Mouse (Mus musculus) midbrain, embryonic 16.5 days (tissue): ENCODE measurements around the gene Ctc1. TPM values are rescaled to one million over a fixed set of nuclear protein-coding genes. Genes with fewer than 3 reads are reported as not detected.

Experiments
- ATAC-seq: fragments of 200-750 bp; cut with Nextera tagmentation; 2 replicates; pipeline ENCODE4 v1.8.0; 2017; ENCODE audit warnings: moderate TSS enrichment
- H3K27ac ChIP-seq: fragments of 300-500 bp; sonication (generic); 2 replicates; pipeline ENCODE4 v1.5.1; 2014; ENCODE audit warnings: mild to moderate bottlenecking, low read length, mixed read lengths
- H3K27me3 ChIP-seq: fragments of 300-500 bp; sonication (generic); 2 replicates; pipeline ENCODE4 v1.6.1; 2014; ENCODE audit warnings: low read depth, low read length, mixed read lengths; ENCODE audit not compliant: control insufficient read depth, insufficient read depth
- H3K36me3 ChIP-seq: fragments of 300-500 bp; sonication (generic); 2 replicates; pipeline ENCODE4 v1.6.1; 2014; ENCODE audit warnings: mild to moderate bottlenecking, low read length, moderate library complexity, mixed read lengths; ENCODE audit not compliant: control insufficient read depth, insufficient read depth
- H3K4me1 ChIP-seq: fragments of 300-500 bp; sonication (generic); 2 replicates; pipeline ENCODE4 v1.6.1; 2014; ENCODE audit warnings: mild to moderate bottlenecking, low read length, mixed read lengths; ENCODE audit not compliant: control insufficient read depth, insufficient read depth
- H3K4me2 ChIP-seq: fragments of 300-500 bp; sonication (generic); 2 replicates; pipeline ENCODE4 v1.6.1; 2014; ENCODE audit warnings: mild to moderate bottlenecking, low read length, mixed read lengths
- H3K4me3 ChIP-seq: fragments of 300-500 bp; sonication (generic); 2 replicates; pipeline ENCODE4 v1.5.1; 2014; ENCODE audit warnings: low read depth, mild to moderate bottlenecking, low read length, moderate library complexity, mixed read lengths
- H3K9ac ChIP-seq: fragments of 300-500 bp; sonication (generic); 2 replicates; pipeline ENCODE4 v1.6.1; 2014; ENCODE audit warnings: low read depth, low read length, mixed read lengths
- H3K9me3 ChIP-seq: fragments of 300-500 bp; sonication (generic); replicated peaks from 2 replicates; pipeline ENCODE4 v1.6.1; 2014; ENCODE audit warnings: mild to moderate bottlenecking, low read length, mixed read lengths; ENCODE audit not compliant: control insufficient read depth, poor library complexity, severe bottlenecking
- WGBS: fragments of 180-500 bp; shearing (Covaris S2); extraction: QIAGEN DNeasy Blood & Tissue Kit; methylation state at CpG from one replicate; pipeline ENCODE4 v1.1.7; 2014; 5-methylcytosine and 5-hydroxymethylcytosine counted together
- polyA plus RNA-seq: library from polyadenylated mRNA; unstranded; fragments of >200 nt; fragmentation: Nextera tagmentation; extraction: Ambion mirVana; gene quantifications from 2 replicates; pipeline ENCODE4 v1.2.1, GENCODE M21; 2015

Ctc1 gene
- polyA plus RNA-seq, 1 experiment from 2014 or later = 67.0 TPM

DNA sequence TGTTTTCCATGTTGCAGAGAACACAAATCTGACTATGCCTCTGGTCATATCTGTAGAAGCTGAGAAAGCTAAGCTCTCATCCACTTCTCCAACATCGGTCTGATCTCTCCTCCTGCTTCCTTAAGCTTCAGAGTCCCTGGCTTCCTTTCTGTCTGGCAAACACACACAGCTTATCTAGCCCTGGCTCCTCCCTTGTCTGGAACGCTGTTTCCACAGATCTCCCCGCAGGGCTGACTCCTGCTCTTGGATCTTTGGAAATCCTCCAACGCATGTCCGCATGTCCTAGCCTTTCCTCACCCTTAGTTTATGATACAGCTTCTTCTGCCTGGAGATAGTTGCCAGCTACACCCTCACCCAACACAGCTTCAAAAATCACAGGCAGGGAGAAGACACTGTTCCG lies 51.9 kb downstream of the Ctc1 start:
- WGBS = 64% methylated on average over 6 of the region's 6 CpGs
- no peak overlapping the region for H3K4me2 ChIP-seq
- no peak for ATAC-seq

DNA sequence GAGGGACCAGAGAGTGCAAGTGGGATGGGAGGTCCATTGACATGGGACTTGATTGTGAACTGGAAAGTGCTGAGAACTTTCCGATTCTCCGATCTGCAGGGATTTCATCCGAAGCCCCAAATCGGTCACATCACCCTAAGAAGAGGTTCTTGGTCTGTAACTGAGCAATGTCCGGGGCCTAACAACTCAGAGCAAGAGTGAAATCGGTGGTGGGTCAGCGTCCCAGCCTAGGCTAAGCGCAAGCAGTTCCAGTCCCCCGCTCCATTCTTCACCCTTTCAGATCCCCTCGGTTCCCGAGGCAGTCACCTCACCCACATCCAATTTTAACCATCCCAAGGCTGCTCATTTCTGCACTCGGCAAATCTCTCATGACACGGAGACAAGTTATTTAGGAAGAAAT lies 54.4 kb downstream of the Ctc1 start:
- peaks cover 35% of the 10 kb centered on the region for H3K4me1 ChIP-seq
- no peaks in the 10 kb centered on the region for H3K36me3 ChIP-seq
- peak overlapping the region; percentile 63 for H3K4me3 ChIP-seq
- H3K9ac ChIP-seq = peak overlapping the region; percentile 80
- 0% methylated on average over 13 of the region's 13 CpGs for WGBS
- no peak for ATAC-seq
- no peaks in the 10 kb centered on the region for H3K9me3 ChIP-seq
- no peaks in the 10 kb centered on the region for H3K27me3 ChIP-seq
- H3K4me2 ChIP-seq = peak overlapping the region; percentile 80
- peak overlapping the region; percentile 92 for H3K27ac ChIP-seq

More for the DNA sequence above, 51.9 kb downstream of the Ctc1 start:
- Histone ChIP-seq H3K27me3 (no peaks in the 10 kb centered on the region), H3K4me3 (no peak overlapping the region), H3K9me3 (no peaks in the 10 kb centered on the region), H3K9ac (no peak overlapping the region), H3K27ac (no peak overlapping the region), H3K36me3 (no peaks in the 10 kb centered on the region), H3K4me1 (peaks cover 36% of the 10 kb centered on the region)

DNA sequence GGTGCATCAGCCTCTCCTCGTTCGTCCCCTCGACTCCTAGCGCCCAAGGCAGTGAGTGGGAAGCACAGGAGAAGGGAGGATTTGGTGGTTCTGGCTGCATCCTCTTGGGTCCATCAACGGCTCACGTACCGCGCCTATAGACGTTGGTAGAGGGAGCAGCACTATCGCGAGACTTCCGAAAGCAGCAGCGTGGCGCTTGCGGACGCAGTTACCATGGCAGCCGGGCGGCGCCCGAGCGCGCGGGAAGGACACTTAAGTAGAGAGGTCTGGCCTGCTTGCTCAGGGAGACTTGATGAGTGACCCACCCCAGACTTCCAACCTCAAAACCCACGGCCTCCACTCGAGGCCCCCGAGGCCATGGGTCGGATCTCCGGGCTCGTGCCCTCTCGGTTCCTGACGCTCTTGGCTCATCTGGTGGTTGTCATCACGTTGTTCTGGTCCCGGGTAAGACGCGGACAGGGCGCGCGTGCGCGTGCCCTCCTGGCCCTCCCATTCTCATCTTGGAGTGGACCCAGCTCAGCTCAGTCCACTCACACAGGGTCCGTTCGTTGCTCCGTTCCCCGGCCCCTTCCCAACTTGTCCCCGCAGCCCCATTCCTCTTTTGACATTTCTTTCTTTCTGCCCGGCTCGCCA lies 55.0 kb downstream of the Ctc1 start, which contains the start of gene Tmem107:
Gene Tmem107 (plus strand): TSS at position 217 of the 633 bp plus-strand sequence.
- Histone ChIP-seq H3K4me2 (peak within 1 kb of the TSS; percentile 80), H3K36me3 (no peaks in the 10 kb centered on the region), H3K4me3 (peak within 1 kb of the TSS; percentile 63), H3K27ac (peak within 1 kb of the TSS; percentile 92), H3K4me1 (peaks cover 35% of the 10 kb centered on the region), H3K9me3 (no peaks in the 10 kb centered on the region), H3K27me3 (no peaks in the 10 kb centered on the region), H3K9ac (peak within 1 kb of the TSS; percentile 80)
- WGBS = under 1% methylated on average over 47 of the region's 47 CpGs
- peak; percentile 88 for ATAC-seq

DNA sequence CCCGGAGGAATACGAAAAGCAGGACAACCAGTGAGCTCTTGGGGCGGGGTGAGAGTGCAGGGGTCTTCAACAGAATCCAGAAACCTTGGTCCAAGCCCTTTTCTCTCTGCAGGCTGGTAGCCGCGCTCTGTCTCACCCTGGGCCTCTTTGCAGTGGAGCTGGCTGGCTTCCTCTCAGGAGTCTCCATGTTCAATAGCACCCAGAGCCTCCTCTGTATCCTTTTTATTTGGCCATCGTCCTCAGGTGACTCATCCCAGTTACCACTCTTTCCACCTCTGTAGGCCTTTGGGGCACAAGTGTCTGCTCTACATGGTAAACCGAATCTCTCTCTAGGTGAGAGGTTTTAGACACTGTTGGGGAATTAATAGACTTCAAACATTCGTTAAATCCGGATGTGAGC lies 55.6 kb downstream of the Ctc1 start:
- Histone ChIP-seq H3K4me3 (peak overlapping the region; percentile 63), H3K4me1 (peaks cover 31% of the 10 kb centered on the region), H3K36me3 (no peaks in the 10 kb centered on the region), H3K9me3 (no peaks in the 10 kb centered on the region), H3K9ac (peak overlapping the region; percentile 80), H3K4me2 (peak overlapping the region; percentile 80), H3K27me3 (no peaks in the 10 kb centered on the region), H3K27ac (peak overlapping the region; percentile 92)
- WGBS = 22% methylated on average over 9 of the region's 9 CpGs
- no peak for ATAC-seq

DNA sequence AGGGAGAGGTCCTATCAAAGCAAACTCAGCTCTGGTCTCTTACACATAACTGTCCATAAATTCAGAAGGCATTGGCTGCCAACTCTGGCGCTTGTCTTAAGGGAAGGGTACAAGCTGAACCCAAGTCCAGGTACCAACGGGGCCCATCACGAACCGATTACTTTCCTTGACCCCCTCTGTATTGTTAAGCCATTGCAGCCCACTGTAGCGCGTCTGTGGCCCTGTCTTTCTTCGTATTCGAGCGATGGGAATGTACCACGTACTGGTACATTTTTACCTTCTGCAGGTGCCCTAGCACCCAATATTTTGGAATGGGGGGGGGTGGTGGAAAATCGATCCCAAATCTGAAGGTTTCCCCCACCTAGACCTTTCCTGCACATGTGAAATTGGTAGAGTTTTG lies 56.5 kb downstream of the Ctc1 start:
- ATAC-seq = no peak
- H3K9me3 ChIP-seq = no peaks in the 10 kb centered on the region
- H3K9ac ChIP-seq = peak overlapping the region; percentile 51
- peak overlapping the region; percentile 85 for H3K27ac ChIP-seq
- H3K4me2 ChIP-seq = peak overlapping the region; percentile 70
- peak overlapping the region; percentile 39 for H3K4me3 ChIP-seq
- no peaks in the 10 kb centered on the region for H3K36me3 ChIP-seq
- peaks cover 24% of the 10 kb centered on the region for H3K4me1 ChIP-seq
- H3K27me3 ChIP-seq = no peaks in the 10 kb centered on the region
- WGBS = 86% methylated on average over 11 of the region's 11 CpGs

DNA sequence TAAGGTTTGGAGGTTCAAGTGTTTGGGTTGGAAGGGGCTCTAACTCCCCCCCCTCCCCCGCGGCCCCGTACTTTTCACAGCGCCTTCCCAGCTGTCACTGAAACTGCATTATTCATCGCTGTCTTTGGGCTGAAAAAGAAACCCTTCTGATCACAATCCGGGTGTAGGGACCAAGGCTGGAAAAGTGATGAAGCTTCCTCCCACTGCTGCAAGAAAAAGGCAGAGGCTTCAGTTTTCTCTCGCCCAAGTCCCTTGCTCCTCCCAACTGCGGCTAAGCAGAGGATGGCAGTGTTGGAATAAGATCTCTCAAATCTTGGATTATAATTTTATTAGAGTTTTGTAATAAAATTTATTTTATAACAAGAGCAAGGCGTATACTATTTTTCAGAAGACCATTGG lies 57.0 kb downstream of the Ctc1 start:
- H3K27ac ChIP-seq = peak overlapping the region; percentile 85

DNA sequence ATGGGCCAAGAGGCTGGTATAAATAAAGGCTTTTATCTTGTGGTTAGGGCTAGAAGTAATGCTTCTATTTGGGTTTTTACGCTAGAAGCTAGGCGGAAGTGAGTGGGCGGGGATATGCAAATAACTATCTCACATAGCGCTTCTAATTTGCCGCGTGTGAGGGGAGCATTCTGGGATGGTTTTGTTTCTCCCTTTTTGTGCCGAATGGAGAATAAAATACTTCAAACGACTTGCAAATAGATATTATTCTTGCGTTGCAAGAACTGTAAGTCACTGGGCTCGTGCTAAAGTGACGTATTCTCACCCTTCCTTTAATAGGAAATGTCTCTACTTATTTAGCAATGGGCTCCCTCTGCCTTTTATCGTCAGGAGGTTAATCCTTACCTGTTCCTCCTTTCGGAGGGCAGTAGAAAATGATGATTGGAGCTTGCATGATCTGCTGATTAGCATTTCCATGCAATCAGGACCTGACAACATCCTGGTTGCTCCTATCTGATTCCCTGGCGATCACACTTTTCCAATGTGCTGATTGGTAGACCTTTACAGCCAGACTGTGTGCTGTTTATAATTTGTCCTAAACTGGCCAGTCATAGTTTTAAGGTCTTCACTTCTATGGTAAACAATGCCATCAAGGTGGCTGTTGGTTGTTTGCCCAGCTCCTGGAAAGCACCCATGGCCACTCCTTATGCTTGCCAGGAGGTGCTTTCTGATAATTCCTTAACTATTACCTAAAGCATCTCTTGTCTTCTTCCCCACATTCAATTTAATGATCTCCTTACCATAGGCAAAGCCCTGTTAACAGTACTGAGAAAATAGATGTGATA lies 57.6 kb downstream of the Ctc1 start:
- Histone ChIP-seq H3K9me3 (no peaks in the 10 kb centered on the region), H3K9ac (peak overlapping the region; percentile 51), H3K36me3 (no peaks in the 10 kb centered on the region), H3K4me1 (peaks cover 24% of the 10 kb centered on the region), H3K4me2 (peak overlapping the region; percentile 70), H3K27me3 (no peaks in the 10 kb centered on the region), H3K4me3 (peak overlapping the region; percentile 39), H3K27ac (peak overlapping the region; percentile 85)
- under 1% methylated on average over 14 of the region's 14 CpGs for WGBS
- ATAC-seq = peak; percentile 54

More for the DNA sequence above, 57.0 kb downstream of the Ctc1 start:
- Histone ChIP-seq H3K4me3 (peak overlapping the region; percentile 39), H3K9ac (peak overlapping the region; percentile 51), H3K36me3 (no peaks in the 10 kb centered on the region), H3K4me2 (peak overlapping the region; percentile 70), H3K9me3 (no peaks in the 10 kb centered on the region), H3K27me3 (no peaks in the 10 kb centered on the region), H3K4me1 (peaks cover 24% of the 10 kb centered on the region)
- 0 out of 2 replicates have a peak, but pooled peaks have one; percentile 7 for ATAC-seq
- 5% methylated on average over 9 of the region's 9 CpGs for WGBS

DNA sequence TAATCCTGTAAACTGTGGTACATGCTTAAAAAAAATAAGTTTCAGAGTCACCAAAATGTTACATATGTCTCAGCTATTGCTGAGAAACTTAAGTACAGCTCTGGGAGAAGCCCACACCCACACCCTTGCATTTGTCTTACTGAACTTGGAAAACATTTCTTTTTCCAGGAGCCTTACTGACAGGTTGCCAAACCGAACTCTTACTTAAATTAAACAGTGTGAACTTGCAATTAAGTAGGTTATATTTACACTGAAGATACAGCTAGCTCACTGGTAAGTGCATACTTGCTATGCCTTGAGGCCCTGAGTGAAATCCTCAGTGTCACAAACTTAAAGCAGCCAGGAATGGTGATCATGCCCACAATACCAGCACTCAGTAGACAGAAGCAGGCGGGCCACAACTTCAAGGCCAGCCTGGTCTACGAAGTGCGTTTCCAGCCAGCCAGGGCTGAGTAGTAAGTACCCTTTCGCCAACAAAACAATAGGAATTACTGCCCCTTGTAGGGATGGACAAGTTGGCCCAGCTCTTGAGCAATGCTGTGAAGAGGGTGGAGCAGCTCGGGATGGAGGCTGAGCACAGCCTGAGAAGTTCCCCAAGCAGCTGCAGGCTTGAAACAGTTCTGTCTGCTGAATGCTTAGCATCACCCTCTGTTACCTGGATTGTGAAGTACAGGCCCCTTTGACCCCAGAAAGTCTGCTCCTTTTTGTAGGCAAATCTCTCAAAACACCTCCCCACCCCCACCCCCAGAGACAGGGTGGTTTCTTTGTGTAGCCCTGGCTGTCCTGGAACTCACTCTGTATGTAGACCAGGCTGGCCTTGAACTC lies 58.5 kb downstream of the Ctc1 start:
- peaks cover 24% of the 10 kb centered on the region for H3K4me1 ChIP-seq
- H3K4me3 ChIP-seq = no peak overlapping the region
- WGBS = 49% methylated on average over 6 of the region's 6 CpGs

More for the DNA sequence above, 58.5 kb downstream of the Ctc1 start:
- ATAC-seq = no peak
- H3K4me2 ChIP-seq = no peak overlapping the region
- peak overlapping the region; percentile 85 for H3K27ac ChIP-seq
- H3K9ac ChIP-seq = 0 out of 2 replicates have a peak overlapping the region, but pooled peaks have one; percentile 1
- H3K9me3 ChIP-seq = no peaks in the 10 kb centered on the region
- H3K27me3 ChIP-seq = no peaks in the 10 kb centered on the region
- H3K36me3 ChIP-seq = no peaks in the 10 kb centered on the region
